Mouse (Mus musculus) forebrain, postnatal 0 days (tissue): ENCODE measurements at regions not wholly inside any gene's neighbourhood (a gene's known extent, or its start where the extent isn't known, plus 50 kb on each side); places are given as distances from the start of the nearest gene placed in this dataset.
A peak's percentile ranks its signal among the peaks of the same experiment; 100 is the strongest.
"Not testable (repeated sequence)": the region's sequence is repeated elsewhere in the genome, so short reads cannot be mapped to it uniquely, and the experiment has no call there.

Experiments
- ATAC-seq: fragments of 200-750 bp; cut with Nextera tagmentation; 2 replicates; pipeline ENCODE4 v1.8.0; 2017; ENCODE audit warnings: mild to moderate bottlenecking, moderate library complexity
- DNase-seq: peaks from one replicate; pipeline ENCODE4 v3.0.0-alpha.2; 2015
- H3K27ac ChIP-seq: fragments of 300-500 bp; sonication (generic); 2 replicates; pipeline ENCODE4 v1.5.1; 2014; ENCODE audit warnings: low read depth, mild to moderate bottlenecking, antibody characterized with exemption, low read length, moderate library complexity, mixed read lengths
- H3K27me3 ChIP-seq: fragments of 300-500 bp; sonication (generic); 2 replicates; pipeline ENCODE4 v1.6.1; 2014; ENCODE audit warnings: mild to moderate bottlenecking, low read length, mixed read lengths; ENCODE audit not compliant: insufficient read depth
- H3K36me3 ChIP-seq: fragments of 300-500 bp; sonication (generic); 2 replicates; pipeline ENCODE4 v1.6.1; 2014; ENCODE audit warnings: mild to moderate bottlenecking, moderate library complexity; ENCODE audit not compliant: insufficient read depth
- H3K4me1 ChIP-seq: fragments of 300-500 bp; sonication (generic); 2 replicates; pipeline ENCODE4 v1.6.1; 2014; ENCODE audit warnings: antibody characterized with exemption; ENCODE audit not compliant: insufficient read depth
- H3K4me2 ChIP-seq: fragments of 300-500 bp; sonication (generic); 2 replicates; pipeline ENCODE4 v1.6.1; 2014; ENCODE audit warnings: low read depth, mild to moderate bottlenecking, moderate library complexity
- H3K4me3 ChIP-seq: fragments of 300-500 bp; sonication (generic); 2 replicates; pipeline ENCODE4 v1.5.1; 2014; ENCODE audit warnings: low read depth, low read length, mixed read lengths
- H3K9ac ChIP-seq: fragments of 300-500 bp; sonication (generic); 2 replicates; pipeline ENCODE4 v1.6.1; 2014; ENCODE audit warnings: mild to moderate bottlenecking
- H3K9me3 ChIP-seq: fragments of 300-500 bp; sonication (generic); 2 replicates; pipeline ENCODE4 v1.6.1; 2016; ENCODE audit warnings: low read length
- CTCF ChIP-seq: sonication (generic); IDR thresholded peaks from 2 replicates; pipeline ENCODE4 v1.5.1; 2016; ENCODE audit warnings: antibody characterized with exemption, control low read depth, low read depth
- WGBS: fragments of 180-500 bp; shearing (Covaris S2); extraction: QIAGEN DNeasy Blood & Tissue Kit; methylation state at CpG from one replicate; pipeline ENCODE4 v1.1.7; 2014; 5-methylcytosine and 5-hydroxymethylcytosine counted together

GRCm38 (mm10) chr15:19242962-19243361 lies 424.2 kb downstream of the Cdh10 start:
- not testable (repeated sequence) for H3K4me1 ChIP-seq, H3K27ac ChIP-seq, H3K27me3 ChIP-seq, H3K4me3 ChIP-seq, H3K9me3 ChIP-seq, H3K4me2 ChIP-seq, H3K9ac ChIP-seq, DNase-seq, H3K36me3 ChIP-seq, ATAC-seq
- 61% methylated on average over 2 of the region's 2 CpGs for WGBS

DNA sequence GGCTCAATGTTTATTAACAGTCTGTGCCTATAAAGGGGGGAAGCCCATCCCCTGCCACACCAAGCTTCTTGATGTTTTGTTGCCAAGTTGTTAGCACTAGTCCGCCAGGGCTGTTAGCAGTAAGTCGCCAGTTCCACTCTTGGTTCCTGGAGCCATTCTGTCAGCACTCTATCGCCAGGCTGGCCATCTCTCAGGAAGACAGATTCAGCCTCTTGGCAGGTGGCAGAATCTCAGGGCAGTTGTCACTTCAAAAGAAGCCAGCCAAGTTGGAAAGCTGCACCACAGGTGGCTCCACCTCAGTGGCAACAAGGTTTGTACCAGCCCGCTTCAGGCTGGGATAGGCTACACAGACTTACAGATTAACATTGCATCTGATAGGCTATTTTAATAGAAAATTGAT lies 428.7 kb downstream of the Cdh10 start:
- WGBS = 77% methylated on average over 4 of the region's 4 CpGs
- no peaks in the 10 kb centered on the region for H3K36me3 ChIP-seq

GRCm38 (mm10) chr15:19275968-19276826 lies 457.4 kb downstream of the Cdh10 start:
- DNase-seq (peak; percentile 79), ATAC-seq (peak; percentile 64)
- Histone ChIP-seq H3K9me3 (no peaks in the 10 kb centered on the region), H3K27me3 (no peaks in the 10 kb centered on the region), H3K4me1 (no peaks in the 10 kb centered on the region), H3K4me3 (no peak overlapping the region), H3K27ac (no peak overlapping the region), H3K4me2 (peak overlapping the region; percentile 23; the same call in 1 of the 2 replicates), H3K36me3 (no peaks in the 10 kb centered on the region), H3K9ac (no peak overlapping the region)
- whole genome bisulfite sequencing = 27% methylated on average over 10 of the region's 10 CpGs
- peak; percentile 84 for TF ChIP-seq CTCF

More for the DNA sequence above, 428.7 kb downstream of the Cdh10 start:
- no peak for TF ChIP-seq CTCF
- no peaks in the 10 kb centered on the region for H3K4me1 ChIP-seq
- no peak for ATAC-seq
- no peaks in the 10 kb centered on the region for H3K9me3 ChIP-seq
- no peak overlapping the region for H3K9ac ChIP-seq
- DNase-seq = no peak
- H3K27ac ChIP-seq = no peak overlapping the region
- H3K27me3 ChIP-seq = no peaks in the 10 kb centered on the region
- no peak overlapping the region for H3K4me3 ChIP-seq
- H3K4me2 ChIP-seq = no peak overlapping the region

DNA sequence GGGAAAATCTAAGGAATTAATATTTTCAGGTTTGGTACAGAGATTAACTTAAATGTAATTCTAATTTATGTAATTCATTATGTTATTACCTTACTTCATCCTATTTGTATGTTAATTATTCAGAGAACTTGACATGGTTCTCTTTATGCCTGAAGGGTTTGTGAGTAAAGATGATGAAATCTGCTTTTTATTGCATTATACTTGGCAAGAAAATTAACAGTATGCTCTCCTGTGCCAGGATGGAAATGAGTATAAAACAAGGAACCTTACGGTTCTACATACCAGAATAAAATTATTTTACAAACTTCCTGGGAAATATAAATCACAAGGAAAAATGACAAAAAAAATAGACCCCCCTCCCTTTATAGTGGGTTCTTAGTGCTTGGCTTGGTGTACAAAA lies 497.6 kb downstream of the Cdh10 start:
- Histone ChIP-seq H3K27ac (no peak overlapping the region), H3K9me3 (no peaks in the 10 kb centered on the region), H3K27me3 (no peaks in the 10 kb centered on the region), H3K9ac (no peak overlapping the region), H3K4me1 (no peaks in the 10 kb centered on the region), H3K4me2 (no peak overlapping the region), H3K4me3 (no peak overlapping the region), H3K36me3 (no peaks in the 10 kb centered on the region)
- 48% methylated on average over 1 of the region's 1 CpGs for WGBS
- ATAC-seq (peak; percentile 18; the same call in 1 of the 2 replicates), DNase-seq (peak; percentile 5)
- TF ChIP-seq CTCF = no peak

DNA sequence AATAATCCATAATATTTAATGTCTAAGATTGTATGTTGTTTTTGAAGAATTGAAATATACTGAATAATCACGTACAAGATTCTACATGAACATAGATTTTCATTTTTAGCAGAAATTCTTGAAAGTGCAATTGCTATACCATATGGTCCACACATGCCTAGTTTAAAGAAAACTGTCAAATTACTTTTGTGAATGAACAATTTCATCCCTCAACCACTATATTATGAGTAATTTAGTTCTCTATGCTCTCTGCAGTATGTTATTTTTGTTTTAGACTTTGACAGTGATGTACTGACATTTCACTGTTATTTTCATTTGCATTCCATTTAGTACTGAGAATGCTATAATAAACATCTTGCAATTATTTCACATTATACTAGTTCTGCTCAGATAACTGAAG lies 537.6 kb downstream of the Cdh10 start:
- H3K27me3 ChIP-seq = no peaks in the 10 kb centered on the region
- H3K36me3 ChIP-seq = no peaks in the 10 kb centered on the region
- H3K4me2 ChIP-seq = no peak overlapping the region
- no peaks in the 10 kb centered on the region for H3K4me1 ChIP-seq
- no peak overlapping the region for H3K9ac ChIP-seq
- no peak overlapping the region for H3K4me3 ChIP-seq
- TF ChIP-seq CTCF = no peak
- DNase-seq = no peak
- ATAC-seq = peak; percentile 69
- H3K27ac ChIP-seq = no peak overlapping the region
- H3K9me3 ChIP-seq = no peaks in the 10 kb centered on the region
- WGBS = 53% methylated on average over 1 of the region's 1 CpGs

- no peak overlapping the region for H3K27ac ChIP-seq
- ATAC-seq = peak; percentile 88
- WGBS = 19% methylated on average over 3 of the region's 3 CpGs
Observed at GRCm38 (mm10) chr15:19360650-19361049, 541.9 kb downstream of the Cdh10 start.

DNA sequence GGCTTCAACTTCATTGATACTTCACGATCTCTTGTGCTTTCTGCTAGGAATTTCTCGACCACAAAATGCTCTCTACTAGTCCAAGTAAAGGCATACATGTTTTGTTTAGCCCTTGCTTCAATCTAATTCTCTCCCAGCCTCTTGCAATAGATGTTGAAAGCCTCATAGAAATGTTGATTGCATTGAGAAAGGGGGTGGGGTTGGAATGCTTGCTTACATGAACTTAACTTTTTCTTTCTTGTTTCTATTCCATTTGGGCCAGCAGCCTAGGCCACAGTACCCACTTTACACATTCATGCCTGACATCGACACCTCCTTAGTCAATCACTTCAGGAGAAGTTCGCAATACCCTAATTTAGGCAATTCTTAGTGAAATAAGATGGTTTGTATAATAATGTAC lies 571.2 kb downstream of the Cdh10 start:
- Histone ChIP-seq H3K4me1 (no peaks in the 10 kb centered on the region), H3K27me3 (no peaks in the 10 kb centered on the region), H3K36me3 (no peaks in the 10 kb centered on the region), H3K9me3 (no peaks in the 10 kb centered on the region), H3K9ac (no peak overlapping the region), H3K4me2 (no peak overlapping the region), H3K27ac (no peak overlapping the region), H3K4me3 (no peak overlapping the region)
- ATAC-seq (no peak), DNase-seq (no peak)
- 82% methylated on average over 4 of the region's 4 CpGs for WGBS
- TF ChIP-seq CTCF = no peak

More at GRCm38 (mm10) chr15:19360650-19361049, 541.9 kb downstream of the Cdh10 start:
- no peak overlapping the region for H3K4me2 ChIP-seq
- H3K9ac ChIP-seq = no peak overlapping the region
- peak; percentile 74 for TF ChIP-seq CTCF
- H3K27me3 ChIP-seq = no peaks in the 10 kb centered on the region
- DNase-seq = peak; percentile 66
- H3K4me3 ChIP-seq = no peak overlapping the region
- no peaks in the 10 kb centered on the region for H3K4me1 ChIP-seq
- no peaks in the 10 kb centered on the region for H3K9me3 ChIP-seq
- H3K36me3 ChIP-seq = no peaks in the 10 kb centered on the region
